Mouse (Mus musculus) left cerebral cortex, postnatal 4 days (tissue): Measurements from ENCODE around the gene Rcan2. TPM values are rescaled to one million over a fixed set of nuclear protein-coding genes. Genes with fewer than 3 reads are reported as not detected.
"Not testable (repeated sequence)": the region's sequence is repeated elsewhere in the genome, so short reads cannot be mapped to it uniquely, and the experiment has no call there.

ENCODE experiments used
- DNase-seq: peaks from one replicate; pipeline ENCODE4 v3.0.0-alpha.2; 2022
- intact Hi-C: fragments of 180-260 bp; cut with DNase I; formaldehyde crosslinking; loops from one replicate; pipeline ENCODE4 v1.15.1; 2025
- total RNA-seq, 2 experiments: library from RNA; stranded (reverse); gene quantifications; 2 replicates each; pipeline ENCODE4 v1.2.3; 2021

Rcan2 gene
- total RNA-seq, 2 experiments from 2014 or later, result 43.1 to 49.9 TPM

- DNase-seq, result no peak
- intact Hi-C loops, result no loop called here
Measured at GRCm38 (mm10) chr17:43824781-43825410, 23.7 kb downstream of the Rcan2 start.

DNA sequence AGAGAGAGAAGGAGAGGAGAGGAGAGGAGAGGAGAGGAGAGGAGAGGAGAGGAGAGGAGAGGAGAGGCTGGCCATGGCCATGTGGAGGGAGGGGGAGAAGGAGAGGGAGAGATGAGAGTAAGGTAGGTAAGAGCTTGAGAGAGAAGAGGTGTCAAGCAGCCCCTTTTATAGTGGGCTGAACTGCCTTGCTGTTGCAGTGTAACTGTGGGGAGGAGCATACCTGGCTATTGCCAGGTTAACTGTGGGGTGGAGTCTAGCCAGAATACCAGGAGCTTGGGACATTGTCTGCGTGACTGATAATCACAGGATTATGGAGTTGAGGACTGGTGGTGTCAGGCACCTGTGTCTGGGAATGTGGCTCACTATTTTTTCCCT lies 24.2 kb downstream of the Rcan2 start:
- intact Hi-C loops, DNase-seq: not testable (repeated sequence)

GRCm38 (mm10) chr17:43827261-43827660 lies 26.1 kb downstream of the Rcan2 start:
- no peak for DNase-seq
- intact Hi-C loops, result no loop called here

DNA sequence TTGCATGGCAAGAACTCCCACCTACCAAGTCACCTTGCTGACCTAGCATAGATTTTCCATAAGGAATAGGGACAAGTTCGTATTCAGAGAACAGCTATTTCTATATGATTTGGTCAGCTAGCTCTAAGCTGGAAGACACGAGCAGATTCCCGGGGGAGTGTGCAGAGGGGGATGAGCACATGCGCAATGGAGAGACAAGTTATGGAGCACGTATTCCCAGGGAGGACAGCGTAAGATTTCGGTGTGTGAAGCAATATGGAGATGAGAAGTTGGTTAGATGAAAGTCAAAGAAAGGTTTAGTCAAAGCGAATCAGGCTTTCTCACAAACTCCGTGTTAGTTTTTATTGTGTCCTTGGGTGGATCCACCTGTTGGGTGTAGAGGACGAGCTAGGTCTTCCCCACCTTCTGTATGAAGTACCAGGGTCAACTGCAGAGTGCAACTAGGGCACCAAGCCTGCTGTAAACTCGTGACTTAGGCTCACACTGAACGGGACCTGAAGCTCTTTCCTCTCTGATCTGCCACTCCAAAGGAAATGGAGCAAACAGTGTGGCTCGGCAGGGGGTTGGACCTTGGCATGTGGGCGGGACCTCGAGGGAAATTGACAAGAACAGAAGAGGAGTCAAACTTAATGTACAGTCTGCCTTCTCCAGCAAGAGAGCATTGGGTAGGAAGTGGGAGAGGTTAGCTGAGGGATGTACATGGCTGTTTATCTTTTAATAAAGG lies 31.4 kb downstream of the Rcan2 start:
- DNase-seq, result no peak
- intact Hi-C loops, result no loop called here

GRCm38 (mm10) chr17:43840208-43840607 lies 39.1 kb downstream of the Rcan2 start:
- DNase-seq, result no peak
- intact Hi-C loops, result no loop called here

DNA sequence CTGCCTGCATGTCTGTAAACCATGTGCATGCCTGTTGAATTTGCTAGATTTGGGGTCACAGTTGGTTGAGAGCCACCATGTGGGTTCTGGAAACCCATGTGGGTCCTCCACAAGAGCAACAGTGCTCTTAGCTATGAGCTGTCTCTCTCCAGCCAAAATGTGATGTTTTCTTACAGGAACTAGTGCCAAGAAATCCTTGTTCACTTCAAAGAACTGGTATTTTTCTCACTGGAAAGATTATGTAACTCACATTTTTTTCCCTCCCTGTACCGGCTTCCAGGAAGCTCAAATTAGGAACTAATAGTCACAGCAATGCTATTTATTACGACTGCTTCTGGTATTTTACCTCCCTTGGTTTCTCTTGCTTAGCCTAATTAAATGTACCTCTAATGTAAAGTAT lies 45.6 kb downstream of the Rcan2 start:
- intact Hi-C loops, result no loop called here
- no peak for DNase-seq

DNA sequence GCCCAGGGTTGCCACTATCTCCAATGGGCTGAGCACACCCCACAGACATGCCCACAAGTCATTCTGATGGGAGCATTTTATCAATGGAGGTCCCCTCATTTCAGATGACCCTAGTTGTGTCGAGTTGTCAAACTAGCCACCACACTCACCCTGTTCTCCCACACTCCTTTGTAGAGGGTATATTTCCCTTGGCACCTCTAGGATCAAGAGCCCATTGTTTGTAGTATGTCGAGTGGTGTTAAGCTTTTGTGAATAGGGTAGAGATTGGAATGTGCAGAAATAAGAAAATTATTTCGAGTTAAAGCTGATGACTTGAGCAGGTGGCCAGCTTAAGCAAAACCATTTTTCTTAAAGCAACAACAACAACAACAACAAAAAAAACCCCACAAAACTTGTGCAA lies 47.8 kb downstream of the Rcan2 start:
- intact Hi-C loops, result no loop called here
- no peak for DNase-seq

GRCm38 (mm10) chr17:43855132-43855531 lies 54.0 kb downstream of the Rcan2 start:
- no peak for DNase-seq
- intact Hi-C loops, result no loop called here

DNA sequence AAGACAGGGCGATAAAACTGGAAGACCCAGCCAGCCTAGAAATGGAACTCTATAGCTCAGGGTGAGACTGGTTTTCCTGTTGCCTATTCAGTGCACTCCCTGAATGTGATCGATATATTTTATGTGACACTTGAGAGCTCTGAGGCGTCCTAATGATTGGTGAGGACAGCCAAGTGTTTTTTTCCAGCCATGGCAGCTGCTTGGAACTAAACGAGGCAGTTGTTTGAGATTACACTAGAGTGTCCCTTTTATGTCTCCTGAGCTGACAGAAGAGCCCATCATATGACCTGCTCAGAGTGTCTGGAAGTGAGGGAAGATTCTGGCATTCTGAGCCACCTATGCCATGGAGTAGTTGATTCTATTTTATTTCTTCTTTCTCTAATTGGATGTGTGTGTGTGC lies 54.9 kb downstream of the Rcan2 start:
- intact Hi-C loops, result no loop called here
- DNase-seq, result no peak

DNA sequence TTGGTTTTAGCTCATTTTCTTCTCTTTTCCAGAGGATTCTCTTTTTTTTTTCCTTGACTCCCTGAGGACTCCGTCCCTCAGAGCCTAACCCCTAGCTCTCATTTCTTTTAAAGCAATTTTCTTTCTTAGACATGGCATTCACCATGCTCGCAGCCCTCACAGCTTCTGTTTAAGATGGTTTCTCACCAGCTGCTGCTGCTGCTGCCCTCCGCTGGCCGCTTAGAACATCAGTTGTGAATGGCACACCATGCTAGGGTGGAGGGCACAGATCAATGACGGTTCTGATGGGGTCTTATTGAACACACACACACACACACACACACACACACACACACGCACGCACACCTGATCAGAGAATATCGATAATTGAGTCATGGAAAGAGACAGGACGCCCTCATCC lies 67.7 kb downstream of the Rcan2 start:
- DNase-seq, result no peak
- intact Hi-C loops, result loop anchor here (2.0 to 10.0 kb wide), 2 partner anchors 64 to 170 kb away; partner anchors contain the start of gene Rcan2

- DNase-seq, result peak; percentile 80
- intact Hi-C loops, result loop anchor here (2.0 to 10.0 kb wide), 2 partner anchors 65 to 171 kb away; partner anchors contain the start of gene Rcan2
Measured at GRCm38 (mm10) chr17:43869677-43870076, 68.5 kb downstream of the Rcan2 start.

DNA sequence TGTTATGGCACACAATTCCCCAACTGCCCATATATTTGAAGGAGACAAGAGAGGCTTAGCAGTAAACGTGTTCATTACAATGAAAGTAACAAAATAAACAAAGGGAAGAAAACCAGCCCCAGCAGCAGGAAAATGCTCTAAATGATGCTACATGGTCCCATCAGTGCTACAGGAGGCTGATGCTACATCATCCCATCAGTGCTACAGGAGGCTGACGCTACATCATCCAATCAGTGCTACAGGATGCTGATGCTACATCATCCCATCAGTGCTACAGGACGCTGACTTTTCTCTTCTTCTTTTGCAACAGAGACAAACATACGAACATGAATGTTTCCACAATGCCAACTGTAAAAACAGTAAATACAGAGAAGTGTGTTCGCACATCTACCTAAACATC lies 73.3 kb downstream of the Rcan2 start:
- intact Hi-C loops, result no loop called here
- no peak for DNase-seq

DNA sequence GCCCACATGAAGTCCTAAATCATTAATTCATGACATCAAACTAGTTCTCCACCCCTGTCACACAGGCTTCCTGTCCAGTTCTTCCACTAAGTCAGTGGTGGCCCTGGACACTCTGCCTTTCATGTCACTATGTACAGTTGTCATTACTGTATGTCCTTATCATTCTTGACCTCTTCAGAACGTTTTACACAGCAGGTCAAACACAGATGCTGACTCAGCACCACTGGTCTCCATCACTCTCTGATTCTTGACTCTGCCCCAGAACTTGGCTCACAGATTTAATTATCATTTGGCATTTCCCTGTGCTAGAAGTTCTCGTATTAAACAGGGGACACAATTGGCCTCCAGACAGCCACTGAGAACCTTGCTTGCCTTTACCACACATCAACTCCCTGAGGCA lies 76.3 kb downstream of the Rcan2 start:
- intact Hi-C loops, result no loop called here

GRCm38 (mm10) chr17:43883016-43883415 lies 81.9 kb downstream of the Rcan2 start:
- intact Hi-C loops, result loop anchor here (5.0 to 10.0 kb wide), 3 partner anchors 154 to 372 kb away; no protein-coding TSS in a partner anchor
- peak; percentile 6 for DNase-seq

More for the DNA sequence above, 76.3 kb downstream of the Rcan2 start:
- no peak for DNase-seq

- intact Hi-C loops, result loop anchor here (10.0 kb wide), 1 partner anchor 369 kb away; no protein-coding TSS in a partner anchor
- DNase-seq, result no peak
Measured at GRCm38 (mm10) chr17:43886262-43886661, 85.1 kb downstream of the Rcan2 start.

GRCm38 (mm10) chr17:43887931-43888330 lies 86.8 kb downstream of the Rcan2 start:
- DNase-seq, result peak; percentile 22
- intact Hi-C loops, result loop anchor here (10.0 kb wide), 1 partner anchor 367 kb away; no protein-coding TSS in a partner anchor

- intact Hi-C loops, result no loop called here
- no peak for DNase-seq
Measured at GRCm38 (mm10) chr17:43897346-43897745, 96.2 kb downstream of the Rcan2 start.

GRCm38 (mm10) chr17:43899405-43900092 lies 98.4 kb downstream of the Rcan2 start:
- DNase-seq, result no peak
- intact Hi-C loops, result no loop called here

DNA sequence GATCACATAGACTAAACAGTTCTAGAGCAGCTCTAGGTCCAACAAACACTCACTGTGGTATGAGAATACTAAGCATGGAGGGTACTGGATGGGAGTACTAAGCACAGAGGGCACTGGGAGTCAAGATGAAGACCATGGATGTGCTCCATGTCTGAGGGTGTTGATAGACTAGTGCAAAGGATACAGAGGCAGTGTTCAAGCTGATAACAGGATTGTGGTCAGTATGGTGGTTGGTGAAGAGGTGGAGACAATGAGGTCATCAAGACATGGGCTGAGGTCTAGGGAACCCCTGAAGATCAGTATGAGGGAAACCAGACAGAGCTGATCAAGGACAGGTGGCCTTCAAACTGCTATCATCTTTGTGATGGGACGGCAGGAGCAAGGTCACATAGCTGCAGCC lies 99.0 kb downstream of the Rcan2 start:
- intact Hi-C loops, result no loop called here
- no peak for DNase-seq

- intact Hi-C loops, result no loop called here
- DNase-seq, result no peak
Measured at GRCm38 (mm10) chr17:43901474-43901873, 100.3 kb downstream of the Rcan2 start.
